Mouse (Mus musculus): Measurements from ENCODE around the gene Cfap97d1.
"Not testable (repeated sequence)": the region's sequence is repeated elsewhere in the genome, so short reads cannot be mapped to it uniquely, and the experiment has no call there.

Gene Cfap97d1

GRCm38 (mm10) chr11:101973496-101973895, 10.6 kb upstream of the Cfap97d1 start:
- no peak for DNase-seq (ENCODE audit: extremely low spot score, low spot score)

GRCm38 (mm10) chr11:101974181-101974580, 9.9 kb upstream of the Cfap97d1 start:
- DNase-seq (ENCODE audit: extremely low spot score, low spot score) = no peak

GRCm38 (mm10) chr11:101974923-101975322, 9.2 kb upstream of the Cfap97d1 start:
- DNase-seq (ENCODE audit: extremely low spot score, low spot score) = no peak

- DNase-seq (ENCODE audit: extremely low spot score, low spot score) = no peak
Measured at GRCm38 (mm10) chr11:101976949-101977348, 7.1 kb upstream of the Cfap97d1 start.

- no peak for DNase-seq (ENCODE audit: extremely low spot score, low spot score)
Measured at GRCm38 (mm10) chr11:101979140-101979539, 4.9 kb upstream of the Cfap97d1 start.

- DNase-seq (ENCODE audit: extremely low spot score, low spot score) = no peak
Measured at GRCm38 (mm10) chr11:101980603-101981157, 3.4 kb upstream of the Cfap97d1 start.

GRCm38 (mm10) chr11:101981850-101982249, 2.2 kb upstream of the Cfap97d1 start:
- no peak for DNase-seq (ENCODE audit: extremely low spot score, low spot score)

- DNase-seq (ENCODE audit: extremely low spot score, low spot score) = no peak
Measured at GRCm38 (mm10) chr11:101982981-101983411, 1.1 kb upstream of the Cfap97d1 start.

- DNase-seq (ENCODE audit: extremely low spot score, low spot score) = no peak
Measured at GRCm38 (mm10) chr11:101983431-101983921, 603 bp upstream of the Cfap97d1 start.

GRCm38 (mm10) chr11:101985450-101985849, 1.4 kb downstream of the Cfap97d1 start:
- DNase-seq (ENCODE audit: extremely low spot score, low spot score) = not testable (repeated sequence)

GRCm38 (mm10) chr11:101985990-101986389, 1.9 kb downstream of the Cfap97d1 start:
- peak; percentile 86 for DNase-seq (ENCODE audit: extremely low spot score, low spot score)

- DNase-seq (ENCODE audit: extremely low spot score, low spot score) = no peak
Measured at GRCm38 (mm10) chr11:101986913-101987312, 2.8 kb downstream of the Cfap97d1 start, which contains the start of gene Dusp3. Dusp3 (minus strand) TSS chr11:101987013.

GRCm38 (mm10) chr11:101990244-101990643, 6.2 kb downstream of the Cfap97d1 start:
- DNase-seq (ENCODE audit: extremely low spot score, low spot score) = no peak

- DNase-seq (ENCODE audit: extremely low spot score, low spot score) = no peak
Measured at GRCm38 (mm10) chr11:101991813-101992212, 7.7 kb downstream of the Cfap97d1 start.

GRCm38 (mm10) chr11:101992411-101992810, 8.3 kb downstream of the Cfap97d1 start:
- DNase-seq (ENCODE audit: extremely low spot score, low spot score) = no peak

- DNase-seq (ENCODE audit: extremely low spot score, low spot score) = no peak
Measured at GRCm38 (mm10) chr11:101994100-101994499, 10.0 kb downstream of the Cfap97d1 start.

- no peak for DNase-seq (ENCODE audit: extremely low spot score, low spot score)
Measured at GRCm38 (mm10) chr11:101995938-101996337, 11.9 kb downstream of the Cfap97d1 start.

- no peak for DNase-seq (ENCODE audit: extremely low spot score, low spot score)
Measured at GRCm38 (mm10) chr11:101998258-101998657, 14.2 kb downstream of the Cfap97d1 start.

GRCm38 (mm10) chr11:101999466-101999865, 15.4 kb downstream of the Cfap97d1 start:
- DNase-seq (ENCODE audit: extremely low spot score, low spot score) = no peak

- DNase-seq (ENCODE audit: extremely low spot score, low spot score) = no peak
Measured at GRCm38 (mm10) chr11:102004251-102004650, 20.2 kb downstream of the Cfap97d1 start.

GRCm38 (mm10) chr11:102006271-102006670, 22.2 kb downstream of the Cfap97d1 start:
- DNase-seq (ENCODE audit: extremely low spot score, low spot score) = no peak

- no peak for DNase-seq (ENCODE audit: extremely low spot score, low spot score)
Measured at GRCm38 (mm10) chr11:102006688-102007087, 22.6 kb downstream of the Cfap97d1 start.

GRCm38 (mm10) chr11:102008372-102008771, 24.3 kb downstream of the Cfap97d1 start:
- no peak for DNase-seq (ENCODE audit: extremely low spot score, low spot score)

All from neural tube, embryonic 10.5 days (tissue).